Mouse (Mus musculus) layer of hippocampus, postnatal 14 days (tissue): ENCODE measurements at regions not wholly inside any gene's neighbourhood (a gene's known extent, or its start where the extent isn't known, plus 50 kb on each side); places are given as distances from the start of the nearest gene placed in this dataset.

Source experiments
- DNase-seq, 2 experiments: peaks; one replicate each; pipeline ENCODE4 v3.0.0; 2021 to 2022; ENCODE audit warnings: low spot score in 2 of 2, mixed read lengths in 1 of 2

GRCm38 (mm10) chr10:122563973-122564372 lies 114.6 kb upstream of the Ppm1h start:
- no peak for DNase-seq

GRCm38 (mm10) chr10:122564473-122564872 lies 114.1 kb upstream of the Ppm1h start:
- no peak for DNase-seq

GRCm38 (mm10) chr10:122566601-122567000 lies 112.0 kb upstream of the Ppm1h start:
- DNase-seq: no peak

- peak in 1 of 2 experiments; percentile 6 for DNase-seq
Observed at GRCm38 (mm10) chr10:122569546-122570202, 108.9 kb upstream of the Ppm1h start.

GRCm38 (mm10) chr10:122570909-122571551 lies 107.5 kb upstream of the Ppm1h start:
- DNase-seq: no peak

- no peak for DNase-seq
Observed at GRCm38 (mm10) chr10:122576171-122577063, 102.1 kb upstream of the Ppm1h start.

GRCm38 (mm10) chr10:122578209-122579001 lies 100.2 kb upstream of the Ppm1h start:
- DNase-seq: no peak

- no peak for DNase-seq
Observed at GRCm38 (mm10) chr10:122581096-122581495, 97.5 kb upstream of the Ppm1h start.

- no peak for DNase-seq
Observed at GRCm38 (mm10) chr10:122587541-122587940, 91.0 kb upstream of the Ppm1h start.

- DNase-seq: no peak
Observed at GRCm38 (mm10) chr10:122599511-122599910, 79.1 kb upstream of the Ppm1h start.

GRCm38 (mm10) chr10:122602394-122602793 lies 76.2 kb upstream of the Ppm1h start:
- peak; percentile 15 to 23 for DNase-seq

- peak in 1 of 2 experiments; percentile 10 for DNase-seq
Observed at GRCm38 (mm10) chr10:122603960-122604359, 74.6 kb upstream of the Ppm1h start.

GRCm38 (mm10) chr10:122613281-122613680 lies 65.3 kb upstream of the Ppm1h start:
- DNase-seq: no peak

- DNase-seq: no peak
Observed at GRCm38 (mm10) chr10:122613891-122614290, 64.7 kb upstream of the Ppm1h start.

GRCm38 (mm10) chr10:122614720-122615119 lies 63.8 kb upstream of the Ppm1h start:
- peak in 1 of 2 experiments; percentile 9 for DNase-seq

GRCm38 (mm10) chr10:122615658-122616057 lies 62.9 kb upstream of the Ppm1h start:
- no peak for DNase-seq

- no peak for DNase-seq
Observed at GRCm38 (mm10) chr10:122616385-122616784, 62.2 kb upstream of the Ppm1h start.

- DNase-seq: no peak
Observed at GRCm38 (mm10) chr10:122618854-122619253, 59.7 kb upstream of the Ppm1h start.

- no peak for DNase-seq
Observed at GRCm38 (mm10) chr10:122619406-122620116, 59.0 kb upstream of the Ppm1h start.
